Mouse (Mus musculus) embryonic facial prominence, embryonic 12.5 days (tissue): ENCODE data around the gene Trim24. TPM values are rescaled to one million over a fixed set of nuclear protein-coding genes. Genes with fewer than 3 reads are reported as not detected.
"Not testable (repeated sequence)": the region's sequence is repeated elsewhere in the genome, so short reads cannot be mapped to it uniquely, and the experiment has no call there.

Experiments
- ATAC-seq: fragments of 200-750 bp; cut with Nextera tagmentation; 2 replicates; pipeline ENCODE4 v1.8.0; 2017; ENCODE audit not compliant: insufficient number of reproducible peaks, insufficient read depth, low FRiP score, low TSS enrichment
- H3K27ac ChIP-seq: fragments of 300-500 bp; sonication (generic); 2 replicates; pipeline ENCODE4 v1.5.1; 2016; ENCODE audit warnings: mild to moderate bottlenecking
- H3K27me3 ChIP-seq: fragments of 300-500 bp; sonication (generic); 2 replicates; pipeline ENCODE4 v1.6.1; 2016; ENCODE audit warnings: mild to moderate bottlenecking, moderate library complexity
- H3K36me3 ChIP-seq: fragments of 300-500 bp; sonication (generic); 2 replicates; pipeline ENCODE4 v1.6.1; 2016; ENCODE audit warnings: mild to moderate bottlenecking
- H3K4me1 ChIP-seq: fragments of 300-500 bp; sonication (generic); 2 replicates; pipeline ENCODE4 v1.6.1; 2016
- H3K4me2 ChIP-seq: fragments of 300-500 bp; sonication (generic); replicated peaks from 2 replicates; pipeline ENCODE4 v1.6.1; 2016; ENCODE audit warnings: mild to moderate bottlenecking, moderate library complexity
- H3K4me3 ChIP-seq: fragments of 300-500 bp; sonication (generic); 2 replicates; pipeline ENCODE4 v1.5.1; 2016; ENCODE audit warnings: mild to moderate bottlenecking
- H3K9ac ChIP-seq: fragments of 300-500 bp; sonication (generic); 2 replicates; pipeline ENCODE4 v1.6.1; 2016; ENCODE audit warnings: mild to moderate bottlenecking, moderate library complexity
- H3K9me3 ChIP-seq: fragments of 300-500 bp; sonication (generic); 2 replicates; pipeline ENCODE4 v1.6.1; 2016; ENCODE audit warnings: mild to moderate bottlenecking, moderate library complexity
- WGBS: fragments of 180-500 bp; shearing (Covaris S2); methylation state at CpG from one replicate; pipeline ENCODE4 v1.1.7; 2016; 5-methylcytosine and 5-hydroxymethylcytosine counted together
- polyA plus RNA-seq: library from polyadenylated mRNA; unstranded; fragments of >200 nt; fragmentation: Nextera tagmentation; extraction: Ambion mirVana; gene quantifications from 2 replicates; pipeline ENCODE4 v1.2.1, GENCODE M21; 2016

Gene Trim24
- polyA plus RNA-seq = 28.0 and 29.1 TPM in 2 replicates

DNA sequence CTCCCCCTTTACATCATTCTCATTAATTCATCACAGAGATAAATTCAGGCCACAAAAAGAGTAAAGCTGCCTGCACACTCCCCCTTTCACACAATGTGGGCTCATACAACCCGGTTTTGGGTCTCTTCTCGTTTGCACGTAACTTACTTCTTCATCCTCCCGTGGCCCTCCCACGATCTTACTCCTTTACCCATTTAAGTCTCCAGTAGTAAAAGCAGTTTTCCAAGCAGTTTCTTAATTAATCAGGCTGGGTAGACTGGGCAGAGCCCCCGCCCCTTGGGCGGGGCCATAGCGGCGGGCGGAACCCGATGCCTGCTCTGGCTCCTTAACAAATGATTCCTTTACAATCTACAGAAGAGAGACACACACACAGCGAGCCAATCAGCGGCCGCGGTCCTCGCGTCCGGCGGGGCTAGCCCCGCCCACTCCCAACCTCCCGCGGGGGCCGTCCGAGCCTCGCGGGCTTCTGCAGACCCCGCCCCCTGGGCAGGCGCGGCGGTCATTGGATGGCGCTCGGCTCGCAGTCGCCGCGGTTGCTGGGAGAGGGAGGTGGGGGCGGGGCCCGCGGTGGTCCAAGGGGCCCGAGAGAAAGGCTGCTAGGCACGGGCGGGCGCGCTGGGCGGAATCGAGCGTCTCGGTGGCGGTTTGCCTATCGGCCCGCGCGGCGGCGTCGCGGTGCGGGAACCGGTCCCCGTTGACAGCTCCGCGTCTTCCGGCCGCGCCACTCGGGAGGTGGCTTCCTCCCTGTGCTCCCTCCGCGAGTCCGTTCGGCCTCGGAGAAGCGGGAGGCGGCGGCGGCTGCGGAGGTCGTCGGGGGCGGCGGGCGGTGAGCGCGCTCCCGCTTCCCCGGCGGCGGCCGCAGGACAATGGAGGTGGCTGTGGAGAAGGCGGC is at the start of gene Trim24:
Trim24 (plus strand) TSS at position 567 of the 892 bp plus-strand sequence.
- Histone ChIP-seq H3K9ac (peak within 1 kb of the TSS; percentile 96), H3K4me1 (no peaks in the 10 kb centered on the region), H3K9me3 (peaks cover 29% of the 10 kb centered on the region), H3K4me2 (peak within 1 kb of the TSS; percentile 45), H3K27me3 (no peaks in the 10 kb centered on the region), H3K36me3 (no peaks in the 10 kb centered on the region; the same call in 1 of the 2 replicates), H3K4me3 (peak within 1 kb of the TSS; percentile 93), H3K27ac (peak within 1 kb of the TSS; percentile 99)
- ATAC-seq = peak; percentile 97
- WGBS = under 1% methylated on average over 83 of the region's 89 CpGs

DNA sequence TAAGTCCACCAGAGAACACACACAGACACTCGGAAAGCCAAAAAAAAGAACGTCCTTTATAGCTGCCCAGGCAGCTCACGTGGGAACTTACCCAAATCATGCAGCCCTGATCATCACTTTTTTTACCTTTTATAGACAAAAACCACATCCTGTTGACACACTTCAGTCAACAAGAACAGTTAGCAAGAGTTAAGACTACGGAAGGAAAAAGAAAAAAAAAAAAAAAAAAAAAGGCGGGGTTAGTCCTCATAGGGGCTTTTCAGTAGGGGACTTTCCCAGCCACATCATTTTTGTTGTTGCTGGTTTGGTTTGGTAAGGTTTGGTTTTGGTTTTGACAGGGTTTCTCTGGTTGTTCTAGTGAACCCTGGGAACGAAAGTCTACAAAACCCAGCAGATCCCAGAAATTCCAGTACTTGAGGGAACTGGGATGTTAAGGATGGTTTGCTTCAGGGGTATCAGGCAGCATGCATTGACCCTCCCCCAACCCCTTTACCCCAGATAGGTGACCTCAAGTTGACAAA is 49.0 kb upstream of the Trim24 start:
- Histone ChIP-seq H3K4me3 (no peak overlapping the region), H3K9ac (no peak overlapping the region), H3K27ac (no peak overlapping the region), H3K4me2 (no peak overlapping the region), H3K27me3 (no peaks in the 10 kb centered on the region), H3K4me1 (no peaks in the 10 kb centered on the region), H3K9me3 (no peaks in the 10 kb centered on the region), H3K36me3 (no peaks in the 10 kb centered on the region)
- no peak for ATAC-seq
- 92% methylated on average over 6 of the region's 6 CpGs for WGBS

DNA sequence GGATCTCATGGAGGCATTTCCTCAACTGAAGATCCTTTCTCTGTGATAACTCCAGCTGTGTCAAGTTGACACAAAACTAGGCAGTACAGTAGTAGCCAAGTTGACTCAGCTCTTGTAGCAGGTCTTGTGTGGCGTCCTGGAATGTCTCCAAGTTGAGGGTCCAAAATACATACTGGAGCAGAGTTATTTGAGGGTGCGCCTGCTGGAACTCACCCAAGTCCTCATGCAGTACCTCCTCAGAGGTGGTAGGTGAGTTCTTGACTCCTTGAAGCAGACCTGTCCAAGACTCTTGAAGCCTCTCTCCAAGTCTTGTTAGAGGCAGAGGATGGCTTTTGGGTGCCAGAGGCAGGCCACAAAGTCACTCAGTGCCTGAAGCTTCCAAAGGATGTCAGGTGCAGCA is 48.2 kb upstream of the Trim24 start:
- Histone ChIP-seq H3K27ac (no peak overlapping the region), H3K4me3 (no peak overlapping the region), H3K27me3 (no peaks in the 10 kb centered on the region), H3K4me1 (no peaks in the 10 kb centered on the region), H3K9ac (no peak overlapping the region), H3K36me3 (no peaks in the 10 kb centered on the region), H3K4me2 (no peak overlapping the region), H3K9me3 (no peaks in the 10 kb centered on the region)
- ATAC-seq = no peak
- WGBS = 93% methylated on average over 2 of the region's 2 CpGs

DNA sequence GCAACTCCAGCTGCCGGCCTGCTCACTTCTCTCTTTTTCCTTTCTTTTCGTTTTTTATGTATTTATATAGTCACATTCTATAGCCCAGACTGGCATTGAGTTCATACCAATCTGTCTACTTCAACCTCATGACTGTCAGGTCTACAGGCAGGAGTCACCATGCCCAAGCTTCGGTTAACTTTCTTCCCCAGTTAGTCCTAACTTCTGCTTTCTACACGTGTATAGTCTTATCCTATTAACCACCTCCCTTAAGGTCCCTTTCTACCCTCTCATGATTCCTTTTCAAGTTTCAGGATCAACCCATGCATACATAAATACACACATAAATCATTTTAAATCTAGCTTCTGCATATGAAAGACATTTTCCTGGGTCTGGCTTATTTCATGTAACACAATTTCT is 46.9 kb upstream of the Trim24 start:
- Histone ChIP-seq H3K4me2 (no peak overlapping the region), H3K9ac (no peak overlapping the region), H3K4me3 (no peak overlapping the region), H3K4me1 (no peaks in the 10 kb centered on the region), H3K27me3 (no peaks in the 10 kb centered on the region), H3K27ac (no peak overlapping the region), H3K36me3 (no peaks in the 10 kb centered on the region), H3K9me3 (no peaks in the 10 kb centered on the region)
- no peak for ATAC-seq
- WGBS = 78% methylated on average over 4 of the region's 4 CpGs

DNA sequence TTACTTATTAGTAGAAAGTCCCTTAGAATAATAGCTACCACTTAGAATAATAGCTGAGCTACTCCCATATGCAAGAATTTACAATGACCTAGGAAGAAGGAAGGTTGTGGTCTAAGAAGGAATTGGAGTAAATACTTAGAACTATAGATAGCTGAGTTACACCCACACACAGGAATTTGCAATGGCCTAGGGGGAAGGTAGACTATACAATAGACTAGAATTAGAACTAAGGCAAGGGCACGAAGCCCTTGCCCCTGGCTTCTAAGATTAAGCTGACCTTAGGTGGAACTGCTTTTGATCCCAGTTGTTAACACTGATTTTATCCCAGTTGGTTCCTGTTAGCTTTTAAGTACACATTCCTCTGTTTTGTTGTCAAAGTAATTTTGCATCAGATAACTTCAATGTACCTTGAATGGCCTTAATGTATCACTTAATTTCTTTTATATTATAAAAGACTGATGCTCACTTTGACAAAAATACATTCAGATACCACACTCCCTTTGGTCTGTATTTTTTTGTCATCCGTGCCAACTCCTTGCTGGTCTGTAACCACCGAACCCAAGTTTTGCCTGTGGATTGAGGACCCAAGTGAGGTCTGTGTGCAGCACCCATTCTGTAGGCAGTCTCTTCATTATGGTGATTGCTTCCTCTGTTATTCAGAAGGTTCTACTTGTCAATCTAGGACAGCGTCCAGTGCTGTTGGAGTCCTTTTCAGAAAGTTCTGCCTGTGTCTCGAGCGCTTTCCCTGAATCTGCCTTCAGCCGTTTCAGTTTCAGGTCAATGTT is 45.1 kb upstream of the Trim24 start:
- H3K4me1 ChIP-seq, H3K27me3 ChIP-seq, H3K4me2 ChIP-seq, H3K4me3 ChIP-seq, H3K27ac ChIP-seq, H3K36me3 ChIP-seq, H3K9ac ChIP-seq, ATAC-seq, H3K9me3 ChIP-seq: not testable (repeated sequence)
- 88% methylated on average over 7 of the region's 7 CpGs for WGBS

DNA sequence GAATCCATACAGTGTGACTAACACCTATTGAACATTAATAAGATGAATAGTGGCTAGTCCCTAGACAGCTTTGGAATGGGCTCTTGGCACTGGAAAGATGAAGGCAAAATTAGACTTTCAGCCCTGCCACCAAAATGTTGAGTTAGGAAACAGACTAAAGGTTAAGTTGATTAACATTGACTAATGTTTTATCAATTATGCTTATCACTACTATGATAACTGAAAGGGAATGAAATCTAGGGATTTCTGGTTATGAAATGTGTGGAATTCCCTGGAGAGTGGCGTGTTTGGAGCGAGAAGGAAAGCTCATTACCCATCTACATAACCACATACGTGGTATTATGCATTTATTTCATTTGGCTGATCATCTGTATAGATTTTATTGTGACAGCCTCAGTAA is 41.7 kb upstream of the Trim24 start:
- H3K9ac ChIP-seq = no peak overlapping the region
- 91% methylated on average over 3 of the region's 3 CpGs for WGBS
- H3K4me2 ChIP-seq = no peak overlapping the region
- H3K36me3 ChIP-seq = no peaks in the 10 kb centered on the region
- H3K9me3 ChIP-seq = peaks cover 8% of the 10 kb centered on the region; the same call in 1 of the 2 replicates
- H3K4me3 ChIP-seq = no peak overlapping the region
- no peak overlapping the region for H3K27ac ChIP-seq
- no peaks in the 10 kb centered on the region for H3K27me3 ChIP-seq
- no peak for ATAC-seq
- H3K4me1 ChIP-seq = no peaks in the 10 kb centered on the region

DNA sequence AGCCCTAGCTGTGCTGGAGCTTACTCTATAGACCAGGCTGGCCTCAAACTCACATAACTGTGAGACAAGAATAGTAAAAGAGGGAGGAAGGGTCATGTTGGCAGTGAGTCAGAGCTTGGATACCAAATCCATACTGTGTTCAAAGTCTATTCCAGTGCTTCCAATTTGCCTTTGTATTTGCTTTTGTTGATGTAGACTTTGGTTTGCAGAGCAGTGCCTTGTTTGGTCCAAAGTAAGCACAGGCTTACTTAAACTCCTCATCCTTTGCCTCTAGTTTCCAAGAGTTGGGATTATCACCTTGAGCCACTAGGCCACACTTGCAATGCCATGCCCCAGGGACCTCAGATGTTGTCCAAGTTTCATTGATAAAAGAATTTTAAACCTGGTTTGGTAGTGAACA is 41.0 kb upstream of the Trim24 start:
- H3K4me2 ChIP-seq = no peak overlapping the region
- no peaks in the 10 kb centered on the region for H3K27me3 ChIP-seq
- peaks cover 8% of the 10 kb centered on the region; the same call in 1 of the 2 replicates for H3K9me3 ChIP-seq
- H3K4me1 ChIP-seq = no peaks in the 10 kb centered on the region
- no peaks in the 10 kb centered on the region for H3K36me3 ChIP-seq
- H3K27ac ChIP-seq = no peak overlapping the region
- no peak overlapping the region for H3K4me3 ChIP-seq
- ATAC-seq = no peak
- no peak overlapping the region for H3K9ac ChIP-seq

DNA sequence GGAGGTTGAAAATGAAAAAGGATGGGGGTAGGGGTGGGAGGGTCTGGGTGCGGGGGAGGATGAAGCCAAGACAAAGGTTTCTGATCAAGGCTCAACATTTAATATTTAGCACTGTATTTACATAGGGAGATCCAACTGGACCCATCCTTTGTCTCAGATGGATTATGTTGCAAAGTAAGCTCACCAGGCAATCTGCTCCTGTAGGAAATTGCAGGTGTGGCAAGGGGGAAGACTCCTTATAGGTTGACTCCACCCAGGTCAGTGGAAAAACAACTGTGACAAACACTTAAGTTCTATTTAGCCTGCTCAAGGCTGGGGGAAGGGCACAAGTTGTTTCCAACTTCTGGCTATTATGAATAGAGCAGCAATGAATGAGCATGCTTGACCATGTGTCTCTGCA is 36.9 kb upstream of the Trim24 start:
- 100% methylated on average over 1 of the region's 1 CpGs for WGBS
- H3K4me3 ChIP-seq = no peak overlapping the region
- no peak overlapping the region for H3K4me2 ChIP-seq
- H3K27me3 ChIP-seq = no peaks in the 10 kb centered on the region
- H3K36me3 ChIP-seq = no peaks in the 10 kb centered on the region
- no peak overlapping the region for H3K9ac ChIP-seq
- no peak overlapping the region for H3K27ac ChIP-seq
- peaks cover 8% of the 10 kb centered on the region; the same call in 1 of the 2 replicates for H3K9me3 ChIP-seq
- no peaks in the 10 kb centered on the region for H3K4me1 ChIP-seq
- no peak for ATAC-seq

DNA sequence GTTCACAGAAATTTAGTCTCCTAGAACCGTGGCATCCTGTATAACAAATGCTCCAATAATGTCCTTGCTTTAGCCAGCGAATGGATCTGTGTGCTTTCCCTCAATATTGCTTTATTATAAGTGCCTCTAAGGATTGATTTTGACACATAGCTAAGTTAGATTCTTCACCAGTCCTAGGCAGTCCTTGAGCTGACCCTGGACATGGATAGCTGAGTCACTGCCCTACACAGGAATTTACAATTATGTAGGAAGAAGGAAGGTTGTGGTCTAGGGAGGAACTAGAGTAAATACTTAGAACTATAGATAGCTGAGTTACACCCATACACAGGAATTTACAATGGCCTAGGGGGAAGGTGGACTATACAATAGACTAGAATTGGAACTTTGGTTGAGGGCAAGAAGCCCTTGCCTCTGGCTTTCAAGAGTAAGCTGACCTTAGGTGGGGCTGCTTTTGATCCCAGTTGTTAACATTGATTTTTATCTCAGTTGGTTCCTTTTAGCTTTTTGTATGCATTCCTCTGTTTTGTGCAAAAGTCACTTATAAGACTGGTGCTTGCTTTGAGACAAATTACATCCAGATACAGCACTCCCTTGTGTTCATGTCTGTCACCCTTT is 33.6 kb upstream of the Trim24 start:
- H3K4me2 ChIP-seq, H3K4me1 ChIP-seq, H3K9ac ChIP-seq, H3K36me3 ChIP-seq, H3K27me3 ChIP-seq, H3K9me3 ChIP-seq, ATAC-seq, H3K4me3 ChIP-seq, H3K27ac ChIP-seq: not testable (repeated sequence)
- 60% methylated on average over 2 of the region's 2 CpGs for WGBS

DNA sequence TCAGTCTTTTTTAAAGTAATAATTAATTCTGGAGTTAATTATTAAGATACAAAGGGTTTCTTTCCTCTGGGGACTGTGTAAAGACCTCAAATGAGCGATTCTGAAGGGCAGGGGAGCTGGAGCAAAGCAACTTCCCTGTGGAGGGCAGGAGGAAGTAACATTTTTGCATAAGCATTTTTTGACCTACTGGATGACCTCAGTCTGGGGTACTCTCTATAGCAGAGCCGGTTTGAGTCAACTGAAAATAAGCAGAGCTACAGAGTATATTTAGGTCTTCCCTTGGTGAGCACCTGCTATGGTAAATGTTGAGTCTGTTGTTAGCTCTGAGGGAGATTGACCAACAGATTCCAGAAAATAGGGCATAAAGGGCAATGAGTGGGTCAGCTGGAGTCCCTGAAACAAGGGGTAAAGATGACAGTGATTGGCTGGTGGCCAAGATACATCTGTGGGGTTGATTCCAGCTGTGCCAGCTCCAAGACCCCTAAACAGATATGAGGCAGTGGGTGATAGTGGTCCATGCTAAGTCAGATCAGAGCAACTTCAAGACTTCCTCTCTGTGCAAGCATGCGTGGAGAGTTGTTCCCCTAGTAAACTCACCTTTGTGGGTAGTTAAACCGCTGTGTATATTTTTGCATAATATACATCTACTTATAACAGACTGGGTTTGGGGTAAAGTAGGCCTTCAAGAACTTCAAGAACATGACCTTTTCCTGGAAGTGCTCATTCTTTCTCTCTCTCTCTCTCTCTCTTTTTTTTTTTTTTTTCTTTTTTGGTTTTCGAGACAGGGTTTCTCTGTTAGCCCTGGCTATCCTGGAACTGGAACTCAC is 27.6 kb upstream of the Trim24 start:
- no peaks in the 10 kb centered on the region for H3K36me3 ChIP-seq
- no peak overlapping the region for H3K9ac ChIP-seq
- no peaks in the 10 kb centered on the region for H3K4me1 ChIP-seq
- ATAC-seq = no peak
- H3K4me2 ChIP-seq = no peak overlapping the region
- WGBS = 78% methylated on average over 5 of the region's 5 CpGs
- no peaks in the 10 kb centered on the region for H3K9me3 ChIP-seq
- H3K4me3 ChIP-seq = no peak overlapping the region
- no peaks in the 10 kb centered on the region for H3K27me3 ChIP-seq
- no peak overlapping the region for H3K27ac ChIP-seq
